Mouse (Mus musculus) heart, embryonic 16.5 days (tissue): ENCODE data around the gene Fabp1. TPM values are rescaled to one million over a fixed set of nuclear protein-coding genes. Genes with fewer than 3 reads are reported as not detected.
A peak's percentile ranks its signal among the peaks of the same experiment; 100 is the strongest.

ENCODE experiments used
- ATAC-seq: fragments of 200-750 bp; cut with Nextera tagmentation; replicated peaks from 2 replicates; pipeline ENCODE4 v1.8.0; 2017; ENCODE audit warnings: moderate number of reproducible peaks; ENCODE audit not compliant: insufficient read depth, low FRiP score; ENCODE audit errors: extremely low read depth
- H3K27ac ChIP-seq: fragments of 300-500 bp; sonication (generic); 2 replicates; pipeline ENCODE4 v1.5.1; 2014; ENCODE audit warnings: mild to moderate bottlenecking, low read length, control low read depth, moderate library complexity
- H3K27me3 ChIP-seq: fragments of 300-500 bp; sonication (generic); 2 replicates; pipeline ENCODE4 v1.6.1; 2014; ENCODE audit warnings: low read length, mixed read lengths; ENCODE audit not compliant: control insufficient read depth, insufficient read depth
- H3K36me3 ChIP-seq: fragments of 300-500 bp; sonication (generic); 2 replicates; pipeline ENCODE4 v1.6.1; 2014; ENCODE audit not compliant: control insufficient read depth, insufficient read depth
- H3K4me1 ChIP-seq: fragments of 300-500 bp; sonication (generic); 2 replicates; pipeline ENCODE4 v1.6.1; 2014; ENCODE audit warnings: low read length, mixed read lengths; ENCODE audit not compliant: control insufficient read depth, insufficient read depth
- H3K4me2 ChIP-seq: fragments of 300-500 bp; sonication (generic); 2 replicates; pipeline ENCODE4 v1.6.1; 2014; ENCODE audit warnings: low read depth, mild to moderate bottlenecking, control low read depth, low read length
- H3K4me3 ChIP-seq: fragments of 300-500 bp; sonication (generic); 2 replicates; pipeline ENCODE4 v1.5.1; 2014; ENCODE audit warnings: mild to moderate bottlenecking, control low read depth, low read length
- H3K9ac ChIP-seq: fragments of 300-500 bp; sonication (generic); 2 replicates; pipeline ENCODE4 v1.6.1; 2014; ENCODE audit warnings: low read length, control low read depth
- H3K9me3 ChIP-seq: fragments of 300-500 bp; sonication (generic); replicated peaks from 2 replicates; pipeline ENCODE4 v1.6.1; 2016; ENCODE audit warnings: low read length; ENCODE audit not compliant: control insufficient read depth
- WGBS: fragments of 180-500 bp; shearing (Covaris S2); extraction: QIAGEN DNeasy Blood & Tissue Kit; methylation state at CpG from one replicate; pipeline ENCODE4 v1.1.7; 2014; 5-methylcytosine and 5-hydroxymethylcytosine counted together
- polyA plus RNA-seq: library from polyadenylated mRNA; unstranded; fragments of >200 nt; fragmentation: Nextera tagmentation; extraction: Ambion mirVana; gene quantifications from 2 replicates; pipeline ENCODE4 v1.2.1, GENCODE M21; 2015

Fabp1 gene
- 0.49 and 1.8 TPM in 2 replicates for polyA plus RNA-seq

DNA sequence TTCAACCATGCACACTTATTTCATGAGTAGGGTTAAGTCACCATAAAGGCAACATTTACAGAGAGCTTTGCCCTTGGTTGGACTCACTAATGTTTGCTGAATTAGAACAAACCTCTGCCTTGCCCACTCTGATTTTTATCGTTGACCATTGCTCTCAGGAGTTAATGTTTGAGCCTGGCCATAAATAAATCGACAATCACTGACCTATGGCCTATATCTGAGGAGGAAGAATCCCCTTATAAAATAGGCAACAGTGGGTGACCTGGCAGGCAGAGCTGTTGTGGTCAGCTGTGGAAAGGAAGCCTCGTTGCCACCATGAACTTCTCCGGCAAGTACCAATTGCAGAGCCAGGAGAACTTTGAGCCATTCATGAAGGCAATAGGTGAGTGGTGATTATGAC lies at the start of gene Fabp1:
Fabp1 (plus strand) TSS at position 216 of the 400 bp plus-strand sequence.
- H3K9me3 ChIP-seq: no peaks in the 10 kb centered on the region
- peaks cover 5% of the 10 kb centered on the region; the same call in 1 of the 2 replicates for H3K4me1 ChIP-seq
- WGBS: 83% methylated on average over 4 of the region's 4 CpGs
- no peak within 1 kb of the TSS for H3K27ac ChIP-seq
- H3K9ac ChIP-seq: no peak within 1 kb of the TSS
- H3K27me3 ChIP-seq: no peaks in the 10 kb centered on the region
- no peak within 1 kb of the TSS for H3K4me3 ChIP-seq
- no peaks in the 10 kb centered on the region for H3K36me3 ChIP-seq
- no peak for ATAC-seq
- no peak within 1 kb of the TSS for H3K4me2 ChIP-seq

DNA sequence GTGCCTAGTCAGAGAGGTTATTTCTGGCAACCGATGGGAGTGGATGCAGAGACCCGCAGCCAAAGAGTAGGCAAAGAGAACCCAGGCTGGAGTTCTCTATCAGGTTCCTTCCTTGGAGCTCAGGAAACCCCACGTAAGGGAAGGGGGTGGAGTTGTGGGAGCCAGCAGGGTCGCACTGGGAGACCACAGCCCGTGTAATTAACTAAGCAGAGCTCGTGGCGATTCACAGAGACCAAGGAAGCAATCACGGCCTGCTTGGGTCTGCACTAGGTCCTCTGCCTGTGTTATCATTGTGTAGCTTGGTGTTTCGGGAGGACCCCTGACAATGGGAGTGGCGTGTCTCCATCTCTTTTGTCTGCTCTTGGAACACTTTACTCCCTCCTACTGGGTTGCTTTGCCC lies 48.5 kb upstream of the Fabp1 start:
- H3K27me3 ChIP-seq: no peaks in the 10 kb centered on the region
- H3K4me2 ChIP-seq: no peak overlapping the region
- no peaks in the 10 kb centered on the region for H3K4me1 ChIP-seq
- no peak overlapping the region for H3K27ac ChIP-seq
- no peaks in the 10 kb centered on the region for H3K9me3 ChIP-seq
- no peak for ATAC-seq
- H3K9ac ChIP-seq: no peak overlapping the region
- no peaks in the 10 kb centered on the region for H3K36me3 ChIP-seq
- WGBS: 45% methylated on average over 10 of the region's 10 CpGs
- no peak overlapping the region for H3K4me3 ChIP-seq

DNA sequence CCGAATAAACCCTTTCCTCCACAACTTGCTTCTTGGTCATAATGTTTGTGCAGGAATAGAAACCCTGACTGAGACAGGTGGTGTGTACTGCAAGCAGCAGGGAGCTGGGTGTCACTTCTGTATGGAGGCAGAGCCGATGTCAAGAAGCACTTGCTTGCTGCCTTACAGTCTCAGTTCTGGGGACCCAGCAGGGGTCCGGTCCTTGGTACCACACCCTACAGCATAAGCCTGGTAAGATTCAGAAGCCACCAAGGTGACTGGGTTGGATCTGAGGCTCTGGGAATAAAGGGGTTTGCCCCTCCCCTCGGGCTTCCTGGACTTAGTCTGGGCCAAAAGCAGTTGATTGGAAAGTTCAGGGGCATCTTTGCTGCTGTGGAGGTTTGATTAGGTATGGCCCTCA lies 46.1 kb upstream of the Fabp1 start:
- 83% methylated on average over 4 of the region's 4 CpGs for WGBS
- no peak overlapping the region for H3K27ac ChIP-seq
- no peak overlapping the region for H3K4me2 ChIP-seq
- H3K36me3 ChIP-seq: no peaks in the 10 kb centered on the region
- no peaks in the 10 kb centered on the region for H3K4me1 ChIP-seq
- no peak overlapping the region for H3K4me3 ChIP-seq
- no peak for ATAC-seq
- H3K9me3 ChIP-seq: no peaks in the 10 kb centered on the region
- no peak overlapping the region for H3K9ac ChIP-seq
- no peaks in the 10 kb centered on the region for H3K27me3 ChIP-seq

DNA sequence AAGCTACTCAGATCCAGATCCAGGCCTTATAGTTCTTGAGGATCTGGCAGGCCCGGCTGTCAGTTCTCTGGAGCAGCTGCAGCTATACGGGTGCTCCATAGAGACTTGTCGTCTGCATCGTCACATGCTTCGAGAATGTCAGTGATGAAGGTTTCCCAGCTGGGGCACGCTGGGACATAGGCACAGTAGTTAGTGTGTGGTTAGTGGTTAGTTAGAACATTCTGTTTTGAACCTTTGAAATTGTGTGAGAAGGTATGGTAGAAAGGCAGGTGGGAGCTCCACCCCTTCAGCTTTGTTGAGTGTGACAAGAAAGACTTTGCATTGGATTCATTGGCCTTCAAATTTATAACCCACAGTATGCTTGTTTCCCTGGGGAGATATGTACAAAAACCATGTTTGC lies 44.8 kb upstream of the Fabp1 start:
- 74% methylated on average over 6 of the region's 6 CpGs for WGBS
- 0 out of 2 replicates have a peak, but pooled peaks have one; percentile 37 for ATAC-seq
- H3K4me3 ChIP-seq: no peak overlapping the region
- H3K27me3 ChIP-seq: no peaks in the 10 kb centered on the region
- no peak overlapping the region for H3K27ac ChIP-seq
- H3K4me2 ChIP-seq: no peak overlapping the region
- H3K9ac ChIP-seq: no peak overlapping the region
- H3K4me1 ChIP-seq: no peaks in the 10 kb centered on the region
- H3K9me3 ChIP-seq: no peaks in the 10 kb centered on the region
- H3K36me3 ChIP-seq: no peaks in the 10 kb centered on the region

DNA sequence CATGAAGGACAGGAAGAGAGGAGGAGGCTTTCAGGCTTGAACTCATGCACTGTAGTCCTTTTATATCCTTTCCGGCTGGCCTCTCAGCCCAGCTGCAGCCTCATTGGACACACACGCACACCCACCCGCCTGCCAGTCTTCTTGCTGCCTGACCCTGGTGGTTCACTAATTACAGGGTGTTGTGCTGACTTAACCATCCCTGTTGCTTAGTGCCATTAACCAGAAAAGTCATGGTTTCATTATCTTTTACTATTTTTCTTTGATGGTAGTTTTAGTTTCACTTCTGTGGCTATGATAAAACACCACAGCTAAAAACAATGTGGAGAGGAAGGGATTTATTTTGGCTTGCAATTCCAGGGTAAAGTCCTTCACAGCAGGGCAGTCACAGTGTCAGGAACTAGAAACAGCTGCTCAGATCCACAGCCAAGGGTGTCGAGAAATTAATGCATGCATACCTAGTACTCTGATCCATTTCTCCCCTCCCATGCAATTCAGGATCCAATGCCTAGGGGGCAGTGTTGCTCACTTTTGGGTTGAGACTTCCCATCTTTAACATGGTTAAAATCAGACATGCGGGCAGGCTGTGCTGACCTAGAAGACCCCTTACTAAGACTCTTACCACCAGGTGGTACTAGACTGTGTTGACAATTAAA lies 42.8 kb upstream of the Fabp1 start:
- no peaks in the 10 kb centered on the region for H3K36me3 ChIP-seq
- no peaks in the 10 kb centered on the region for H3K4me1 ChIP-seq
- H3K4me3 ChIP-seq: no peak overlapping the region
- no peak overlapping the region for H3K9ac ChIP-seq
- H3K27ac ChIP-seq: no peak overlapping the region
- 73% methylated on average over 5 of the region's 5 CpGs for WGBS
- no peak for ATAC-seq
- no peaks in the 10 kb centered on the region for H3K27me3 ChIP-seq
- no peaks in the 10 kb centered on the region for H3K9me3 ChIP-seq
- no peak overlapping the region for H3K4me2 ChIP-seq

DNA sequence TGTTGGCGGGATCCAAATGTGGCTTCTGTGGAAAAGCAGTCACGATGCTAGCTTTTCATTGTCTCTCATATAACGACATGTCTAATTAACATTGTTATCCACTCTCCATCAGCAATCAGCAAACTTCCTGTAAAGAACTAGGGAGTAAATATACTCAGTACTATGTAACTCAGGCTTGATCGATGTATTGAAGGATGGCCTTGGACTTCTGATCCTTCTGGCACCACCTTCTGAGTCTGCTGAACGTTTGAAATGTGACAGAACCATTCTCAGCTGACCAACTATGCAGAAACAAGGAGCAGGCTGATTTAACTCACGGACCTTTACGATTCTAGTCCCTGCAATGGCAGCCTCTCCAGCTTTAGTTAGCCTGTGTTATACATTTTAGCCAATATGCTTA lies 38.3 kb upstream of the Fabp1 start:
- WGBS: 67% methylated on average over 7 of the region's 7 CpGs
- Histone ChIP-seq H3K9ac (no peak overlapping the region), H3K4me1 (peaks cover 3% of the 10 kb centered on the region), H3K4me3 (no peak overlapping the region), H3K27ac (no peak overlapping the region), H3K27me3 (no peaks in the 10 kb centered on the region), H3K4me2 (no peak overlapping the region), H3K9me3 (no peaks in the 10 kb centered on the region), H3K36me3 (no peaks in the 10 kb centered on the region)
- no peak for ATAC-seq

DNA sequence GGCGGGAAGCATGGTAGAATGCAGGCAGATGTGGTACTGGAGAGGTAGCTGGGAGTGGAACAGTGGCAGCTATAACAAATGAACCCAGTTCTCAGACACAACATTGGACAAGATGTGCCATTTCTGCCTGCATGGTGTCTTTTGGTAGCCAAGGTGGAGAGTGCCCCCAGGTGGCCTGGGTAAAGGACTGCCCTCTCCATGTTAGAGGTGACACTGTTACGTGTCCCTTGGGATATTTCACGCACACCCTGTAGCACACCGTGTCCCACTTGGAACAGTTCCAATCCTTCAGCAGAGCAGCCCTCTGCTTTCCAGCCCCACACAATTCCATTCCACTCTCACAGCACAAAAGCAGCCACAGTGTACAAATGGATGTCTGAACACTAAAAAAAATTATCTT lies 37.4 kb upstream of the Fabp1 start:
- WGBS: 46% methylated on average over 4 of the region's 4 CpGs

DNA sequence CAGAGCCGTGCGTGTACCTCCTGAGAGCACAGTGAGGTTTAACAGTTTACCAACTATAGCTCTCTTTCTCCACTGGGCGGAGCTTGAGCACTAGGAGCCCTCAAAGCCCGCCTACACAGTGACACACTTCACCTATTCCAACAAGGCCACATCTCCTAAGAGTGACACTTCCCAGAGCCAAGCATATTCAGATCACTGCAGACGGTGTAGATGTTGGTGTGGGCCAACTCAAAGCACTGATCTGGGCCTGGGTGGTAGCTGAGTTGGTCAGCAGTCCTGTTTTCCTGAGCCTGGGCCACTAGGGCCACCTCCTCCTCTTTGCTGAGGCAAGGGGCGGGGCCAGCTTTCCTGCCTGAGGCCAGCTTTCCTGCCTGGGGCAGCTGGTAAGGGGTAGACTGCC lies 35.2 kb upstream of the Fabp1 start:
- 31% methylated on average over 6 of the region's 6 CpGs for WGBS
- Histone ChIP-seq H3K27me3 (no peaks in the 10 kb centered on the region), H3K4me1 (peaks cover 3% of the 10 kb centered on the region), H3K27ac (no peak overlapping the region), H3K4me2 (no peak overlapping the region), H3K36me3 (no peaks in the 10 kb centered on the region), H3K9me3 (no peaks in the 10 kb centered on the region), H3K4me3 (no peak overlapping the region), H3K9ac (no peak overlapping the region)
- peak; percentile 56 for ATAC-seq

More for the DNA sequence above, 37.4 kb upstream of the Fabp1 start:
- Histone ChIP-seq H3K9ac (no peak overlapping the region), H3K4me3 (no peak overlapping the region), H3K4me1 (peaks cover 3% of the 10 kb centered on the region), H3K36me3 (no peaks in the 10 kb centered on the region), H3K4me2 (no peak overlapping the region), H3K27me3 (no peaks in the 10 kb centered on the region), H3K9me3 (no peaks in the 10 kb centered on the region), H3K27ac (no peak overlapping the region)
- ATAC-seq: 0 out of 2 replicates have a peak, but pooled peaks have one; percentile 42

DNA sequence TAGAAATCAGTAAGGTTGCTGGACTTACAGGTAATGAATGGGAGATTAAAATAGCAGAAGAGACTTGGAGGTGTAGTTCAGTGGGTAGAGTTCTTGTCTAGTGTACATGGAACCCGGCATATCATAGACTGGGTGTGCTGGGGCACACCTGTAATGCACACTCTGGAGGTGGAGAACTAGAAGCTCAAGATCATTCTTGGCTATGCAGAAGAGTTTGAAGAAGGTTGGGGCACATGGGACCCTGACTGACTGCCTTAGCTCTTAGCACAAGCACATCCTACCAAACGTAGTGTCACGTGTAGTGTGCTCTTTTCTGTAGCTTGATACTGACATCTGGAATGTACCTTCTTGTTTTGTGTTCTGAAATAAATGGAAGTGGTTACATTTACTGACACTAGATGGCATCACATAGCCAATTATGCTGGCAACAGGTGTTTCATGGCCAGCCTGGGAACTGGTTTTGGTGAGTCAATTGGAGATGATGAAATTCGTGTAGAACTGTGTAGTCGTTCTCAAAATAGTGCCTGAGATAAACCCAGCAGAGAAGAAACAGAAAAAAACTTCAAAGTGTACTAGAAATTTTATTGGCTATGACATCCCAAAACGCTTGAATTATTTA lies 33.0 kb upstream of the Fabp1 start:
- no peak for ATAC-seq

More for the DNA sequence above, 33.0 kb upstream of the Fabp1 start:
- Histone ChIP-seq H3K4me3 (no peak overlapping the region), H3K36me3 (no peaks in the 10 kb centered on the region), H3K9me3 (no peaks in the 10 kb centered on the region), H3K27me3 (no peaks in the 10 kb centered on the region), H3K27ac (no peak overlapping the region), H3K4me1 (peaks cover 3% of the 10 kb centered on the region), H3K9ac (no peak overlapping the region), H3K4me2 (no peak overlapping the region)
- WGBS: 33% methylated on average over 6 of the region's 6 CpGs
